Mouse (Mus musculus) CH12.LX (cell line): ENCODE data around the gene Cnga2. TPM values are rescaled to one million over a fixed set of nuclear protein-coding genes. Genes with fewer than 3 reads are reported as not detected.

Experiments used
- DNase-seq: peaks from one replicate; pipeline ENCODE4 v3.0.0-alpha.2; 2013; ENCODE audit errors: extremely low read depth
- H3K27ac ChIP-seq: 2 replicates; pipeline ENCODE4 v1.5.1; 2012; ENCODE audit warnings: low read depth, mild to moderate bottlenecking, control low read depth, moderate library complexity; ENCODE audit not compliant: insufficient read depth
- H3K27me3 ChIP-seq: replicated peaks from 2 replicates; pipeline ENCODE3; 2012; ENCODE audit warnings: inconsistent platforms
- H3K36me3 ChIP-seq, 2 experiments: replicated peaks in 1 of 2; 2 replicates each; pipeline versions ENCODE3 to v1.6.1; 2012; ENCODE audit warnings: inconsistent platforms in 1 of 2, low read length in 1 of 2, mild to moderate bottlenecking in 1 of 2, mixed read lengths in 1 of 2, moderate library complexity in 1 of 2; ENCODE audit not compliant: control insufficient read depth in 1 of 2, insufficient read depth in 1 of 2
- H3K4me1 ChIP-seq, 2 experiments: 2 replicates each; pipeline ENCODE4 v1.6.1; 2012; ENCODE audit warnings: inconsistent platforms in 1 of 2, moderate library complexity in 1 of 2; ENCODE audit not compliant: insufficient read depth in 2 of 2, control insufficient read depth in 1 of 2
- H3K4me2 ChIP-seq: 2 replicates; pipeline ENCODE4 v1.6.1; 2012; ENCODE audit warnings: low read depth, mild to moderate bottlenecking, control low read depth; ENCODE audit not compliant: poor library complexity, insufficient read depth, severe bottlenecking
- H3K4me3 ChIP-seq, 3 experiments: fragments of 150-350 bp in 1 of 3; sonication (generic) in 1 of 3; replicated peaks in 1 of 3; 2 replicates each; pipeline versions ENCODE3 to v1.5.1; 2011 to 2012; ENCODE audit warnings: low read depth in 2 of 3, low read length in 2 of 3, mild to moderate bottlenecking in 2 of 3, moderate library complexity in 2 of 3, control low read depth in 1 of 3, improper control_type of control experiment in 1 of 3, inconsistent platforms in 1 of 3, mixed read lengths in 1 of 3; ENCODE audit not compliant: poor library complexity in 1 of 3
- H3K79me2 ChIP-seq: replicated peaks from 2 replicates; pipeline ENCODE4 v1.6.1; 2012; ENCODE audit warnings: mild to moderate bottlenecking, moderate library complexity; ENCODE audit not compliant: control insufficient read depth, poor library complexity, insufficient read depth, severe bottlenecking; ENCODE audit errors: extremely low read depth
- H3K9ac ChIP-seq: 2 replicates; pipeline ENCODE4 v1.6.1; 2012; ENCODE audit warnings: low read depth, mild to moderate bottlenecking, control low read depth, moderate library complexity; ENCODE audit not compliant: insufficient read depth
- H3K9me3 ChIP-seq: replicated peaks from 2 replicates; pipeline ENCODE3; 2012; ENCODE audit warnings: low read length, inconsistent platforms, mixed read lengths
- BHLHE40 ChIP-seq: IDR thresholded peaks from 2 replicates; pipeline ENCODE4 v1.6.1; 2011; ENCODE audit warnings: mild to moderate bottlenecking, low read depth, low read length, improper control_type of control experiment
- CHD1 ChIP-seq: IDR thresholded peaks from 2 replicates; pipeline ENCODE4 v1.6.1; 2012; ENCODE audit warnings: low read depth, low read length, improper control_type of control experiment, inconsistent platforms
- CHD2 ChIP-seq: IDR thresholded peaks from 2 replicates; pipeline ENCODE4 v1.6.1; 2011; ENCODE audit warnings: low read length, improper control_type of control experiment
- E2F4 ChIP-seq: IDR thresholded peaks from 2 replicates; pipeline ENCODE4 v1.6.1; 2011; ENCODE audit warnings: low read depth, low read length, improper control_type of control experiment; ENCODE audit not compliant: insufficient replicate concordance
- ELF1 ChIP-seq: IDR thresholded peaks from 2 replicates; pipeline ENCODE4 v1.6.1; 2014; ENCODE audit warnings: low read depth, mild to moderate bottlenecking, inconsistent platforms, low read length, improper control_type of control experiment
- EP300 ChIP-seq: IDR thresholded peaks from 2 replicates; pipeline ENCODE4 v1.6.1; 2011; ENCODE audit warnings: low read length, improper control_type of control experiment
- IRF4 ChIP-seq: IDR thresholded peaks from 2 replicates; pipeline ENCODE4 v1.6.1; 2014; ENCODE audit warnings: low read depth, mild to moderate bottlenecking, inconsistent platforms, low read length, improper control_type of control experiment
- JUN ChIP-seq: IDR thresholded peaks from 2 replicates; pipeline ENCODE4 v1.6.1; 2011; ENCODE audit warnings: low read depth, mild to moderate bottlenecking, low read length, improper control_type of control experiment, moderate library complexity; ENCODE audit not compliant: insufficient read depth
- KAT2A ChIP-seq: IDR thresholded peaks from 2 replicates; pipeline ENCODE4 v1.6.1; 2012; ENCODE audit warnings: low read length, improper control_type of control experiment, inconsistent platforms; ENCODE audit not compliant: insufficient replicate concordance
- MAX ChIP-seq: IDR thresholded peaks from 2 replicates; pipeline ENCODE4 v1.6.1; 2011; ENCODE audit warnings: low read length, improper control_type of control experiment
- MEF2A ChIP-seq: IDR thresholded peaks from 2 replicates; pipeline ENCODE4 v1.6.1; 2014; ENCODE audit warnings: low read depth, mild to moderate bottlenecking, inconsistent platforms, low read length, improper control_type of control experiment, borderline replicate concordance
- MXI1 ChIP-seq: IDR thresholded peaks from 2 replicates; pipeline ENCODE4 v1.6.1; 2011; ENCODE audit warnings: mild to moderate bottlenecking, low read depth, low read length, improper control_type of control experiment
- MYC ChIP-seq: IDR thresholded peaks from 2 replicates; pipeline ENCODE4 v1.6.1; 2011; ENCODE audit warnings: low read depth, mild to moderate bottlenecking, improper control_type of control experiment, low read length
- NRF1 ChIP-seq: IDR thresholded peaks from 2 replicates; pipeline ENCODE4 v1.6.1; 2014; ENCODE audit warnings: low read depth, mild to moderate bottlenecking, inconsistent platforms, low read length, improper control_type of control experiment, moderate library complexity
- PAX5 ChIP-seq: IDR thresholded peaks from 2 replicates; pipeline ENCODE4 v1.6.1; 2012; ENCODE audit warnings: low read length, inconsistent platforms, mixed read lengths
- POLR2A ChIP-seq: IDR thresholded peaks from 2 replicates; pipeline ENCODE4 v1.6.1; 2011; ENCODE audit warnings: low read depth, mild to moderate bottlenecking, improper control_type of control experiment, low read length
- POLR2AphosphoS2 ChIP-seq: IDR thresholded peaks from 2 replicates; pipeline ENCODE4 v1.6.1; 2011; ENCODE audit warnings: low read depth, low read length, improper control_type of control experiment
- RAD21 ChIP-seq: IDR thresholded peaks from 2 replicates; pipeline ENCODE4 v1.6.1; 2011; ENCODE audit warnings: low read depth, mild to moderate bottlenecking, low read length, improper control_type of control experiment, moderate library complexity
- RCOR1 ChIP-seq: conservative IDR thresholded peaks from 2 replicates; pipeline ENCODE4 v1.6.1; 2012; ENCODE audit warnings: low read depth, mild to moderate bottlenecking, inconsistent platforms, low read length, improper control_type of control experiment
- SIN3A ChIP-seq: IDR thresholded peaks from 2 replicates; pipeline ENCODE4 v1.6.1; 2012; ENCODE audit warnings: low read length, improper control_type of control experiment, inconsistent platforms
- TBP ChIP-seq: conservative IDR thresholded peaks from 2 replicates; pipeline ENCODE4 v1.6.1; 2011; ENCODE audit warnings: low read depth, low read length, improper control_type of control experiment
- UBTF ChIP-seq: IDR thresholded peaks from 2 replicates; pipeline ENCODE4 v1.6.1; 2012; ENCODE audit warnings: low read depth, mild to moderate bottlenecking, inconsistent platforms, low read length, improper control_type of control experiment, moderate library complexity
- USF2 ChIP-seq: conservative IDR thresholded peaks from 2 replicates; pipeline ENCODE4 v1.6.1; 2011; ENCODE audit warnings: low read depth, low read length, improper control_type of control experiment
- ZMIZ1 ChIP-seq: IDR thresholded peaks from 2 replicates; pipeline ENCODE4 v1.6.1; 2012; ENCODE audit warnings: low read depth, mild to moderate bottlenecking, inconsistent platforms, low read length, improper control_type of control experiment
- dilution Hi-C: fragments of 300-500 bp; cut with MboI; formaldehyde crosslinking; loops from 2 replicates; pipeline ENCODE4 v1.14.3; 2020; ENCODE audit warnings: low sequenced_read_pairs; ENCODE audit not compliant: extremely low pct_unique_long_range_greater_than_20kb, extremely low pct_ligation_motif_present
- in situ Hi-C: fragments of 300-500 bp; cut with MboI; formaldehyde crosslinking; loops from 3 replicates; pipeline ENCODE4 v1.14.3; 2019; ENCODE audit warnings: low sequenced_read_pairs, low pct_ligation_motif_present, low pct_unique_long_range_greater_than_20kb, mixed read lengths
- polyA plus RNA-seq: library from polyadenylated mRNA; unstranded; fragments of >175 nt; gene quantifications from 2 replicates; pipeline ENCODE4 v1.2.1, GENCODE M21; 2012; ENCODE audit warnings: low read depth; ENCODE audit not compliant: insufficient read length
- total RNA-seq, 2 experiments: library from RNA; depleted of rRNA; stranded (reverse); fragments of 300-350 nt in 1 of 2; fragments of >200 nt in 1 of 2; gene quantifications; 2 replicates each; pipeline ENCODE4 v1.2.3; 2012 to 2014

Cnga2 gene
- total and polyA plus RNA-seq, 3 experiments, result not detected

GRCm38 (mm10) chrX:72009930-72010329, 18.3 kb downstream of the Cnga2 start:
- no peak overlapping the region for H3K4me3 ChIP-seq
- H3K36me3 ChIP-seq, result no peaks in the 10 kb centered on the region
- no peak overlapping the region for H3K9ac ChIP-seq
- TF ChIP-seq MXI1 (no peak), MAX (no peak), MYC (no peak), POLR2AphosphoS2 (no peak), E2F4 (no peak), CHD2 (no peak), JUN (no peak), TBP (no peak), SIN3A (no peak), ZMIZ1 (no peak), IRF4 (no peak), EP300 (no peak), KAT2A (no peak), NRF1 (no peak), ELF1 (no peak), POLR2A (no peak), MEF2A (no peak)
- dilution Hi-C loops (no loop called here), in situ Hi-C loops (no loop called here)
- no peak overlapping the region for H3K4me2 ChIP-seq
- DNase-seq, result no peak
- H3K4me1 ChIP-seq, result no peaks in the 10 kb centered on the region
- H3K27ac ChIP-seq, result no peak overlapping the region
- no peaks in the 10 kb centered on the region for H3K9me3 ChIP-seq
- H3K79me2 ChIP-seq, result no peaks in the 10 kb centered on the region
- no peaks in the 10 kb centered on the region for H3K27me3 ChIP-seq

GRCm38 (mm10) chrX:72012236-72012635, 20.6 kb downstream of the Cnga2 start:
- Histone ChIP-seq H3K36me3 (no peaks in the 10 kb centered on the region), H3K79me2 (no peaks in the 10 kb centered on the region), H3K4me1 (no peaks in the 10 kb centered on the region), H3K27ac (no peak overlapping the region), H3K27me3 (no peaks in the 10 kb centered on the region), H3K9ac (no peak overlapping the region), H3K4me3 (no peak overlapping the region), H3K9me3 (no peaks in the 10 kb centered on the region), H3K4me2 (no peak overlapping the region)
- dilution Hi-C loops, result no loop called here
- in situ Hi-C loops, result no loop called here
- no peak for DNase-seq
- TF ChIP-seq RAD21 (no peak), ZMIZ1 (no peak), TBP (no peak), RCOR1 (no peak), CHD2 (no peak), MYC (no peak), BHLHE40 (no peak), UBTF (no peak), USF2 (no peak), POLR2A (no peak), CHD1 (no peak), PAX5 (no peak), POLR2AphosphoS2 (no peak)
